Comparison of ENCODE assay signal across 9 mouse cellular contexts in genomic region chr7:98447585-98448308, GRCm38 (mm10). TPM values are rescaled to one million over a fixed set of nuclear protein-coding genes. Genes with fewer than 3 reads are reported as not detected.
DNase-seq lines count a peak whose midpoint lies in the region; ATAC-seq and TF ChIP-seq lines count a peak whose summit lies in the region.
"Had no signal": no experiment of that assay in that cellular context is flagged by ENCODE, and none has a peak within 500 bp of the region (broad histone marks: within the 10 kb centered on the region; RNA-seq: fewer than 3 reads in every experiment).

No protein-coding gene starts in this region.

- H3K4me3 ChIP-seq in left cerebral cortex, adult 2 months: no peak overlapping the region
- H3K4me3 ChIP-seq in brown adipose tissue, adult 24 weeks (ENCODE audit: insufficient read depth, low read depth, low read length): no peak overlapping the region
- H3K4me3 ChIP-seq: myocyte had no signal

- no peak overlapping the region for H3K27ac ChIP-seq in left cerebral cortex, adult 2 months
- 0 out of 2 replicates have a peak overlapping the region, but pooled peaks have one; percentile 15 for H3K27ac ChIP-seq in brown adipose tissue, adult 24 weeks (replicated peaks; ENCODE audit: low read depth, low read length)

- peak; percentile 62 for TF ChIP-seq CTCF in left cerebral cortex, adult 2 months (IDR thresholded peaks at IDR 0.05)

- intact Hi-C loops in left cerebral cortex, adult 2 months (cut with DNase I): no loop called here

- no peaks in the 10 kb centered on the region for H3K4me1 ChIP-seq in brown adipose tissue, adult 24 weeks (ENCODE audit: control insufficient read depth, insufficient read depth, insufficient read length, low read length)

- no peak for ATAC-seq in monocyte, adult 5-6 weeks (replicated peaks; ENCODE audit: insufficient number of reproducible peaks, low FRiP score, low TSS enrichment, poor library complexity, severe bottlenecking)
- ATAC-seq in activated CD4-positive, CD25-positive, alpha-beta regulatory T cell, adult 4 months: no peak

- DNase-seq in cerebellum, adult 8-10 months: peak; percentile 19
- DNase-seq in cerebellum, postnatal 4 days (ENCODE audit: low spot score in 2 of 2): no peak
- DNase-seq in left cerebral cortex, adult 2 months (ENCODE audit: extremely low spot score in 1 of 2, low spot score in 2 of 2): no peak
- no peak for DNase-seq in left cerebral cortex, adult 8-10 months (ENCODE audit: low spot score in 2 of 2)
- peak; percentile 34 for DNase-seq in lung, postnatal 14 days

RNA-seq across cellular contexts. Expression of gene Gucy2d, which starts 7.5 kb away (rescaled TPM):
- total RNA-seq in left cerebral cortex, adult 2 months (2021): not detected
- under 1 TPM in 2 of 4 experiments, not detected in 2; 0.38 to 0.39 TPM for total RNA-seq in left cerebral cortex, adult 8-10 months (2022)
- not detected in 2 replicates for polyA plus RNA-seq in brown adipose tissue, adult 24 weeks (2012; ENCODE audit: insufficient read depth, insufficient read length, missing spikeins)
- not detected in 3 replicates for total RNA-seq in monocyte, adult 5-6 weeks (2017)
- not detected for polyA plus RNA-seq in activated CD4-positive, CD25-positive, alpha-beta regulatory T cell, adult 4 months (2017; shearing (Covaris generic))
- polyA plus RNA-seq: myocyte had no signal

RNA-seq across cellular contexts. Expression of gene Lrrc32, which starts 41.3 kb away (rescaled TPM):
- 1 to 10 TPM; 5.0 to 8.0 TPM for total RNA-seq in left cerebral cortex, adult 2 months (2021)
- 1 to 10 TPM; 4.1 to 6.4 (median 4.7) TPM for total RNA-seq in left cerebral cortex, adult 8-10 months (2022)
- 4.5 and 5.1 TPM in 2 replicates for polyA plus RNA-seq in brown adipose tissue, adult 24 weeks (2012; ENCODE audit: insufficient read depth, insufficient read length, missing spikeins)
- total RNA-seq in monocyte, adult 5-6 weeks (2017): 0.10 TPM in 1 of 3 replicates, not detected in the others
- polyA plus RNA-seq in activated CD4-positive, CD25-positive, alpha-beta regulatory T cell, adult 4 months (2017; shearing (Covaris generic)): 10 to 100 TPM; 57.2 to 89.2 TPM

Comparison
In these comparisons a context has a peak if more than half of its experiments do, and no peak if none do; other contexts are left out.
1. DNase-seq: peak in cerebellum, adult 8-10 months (single experiment) and lung, postnatal 14 days (single experiment); none in cerebellum, postnatal 4 days (0 of 2), left cerebral cortex, adult 2 months (0 of 2) and left cerebral cortex, adult 8-10 months (0 of 2).